Mouse (Mus musculus) mature B cell (primary cell): ENCODE data around the gene Tmed9.

Source experiments
- in situ Hi-C: fragments of 300-500 bp; cut with MboI; formaldehyde crosslinking; loops from 2 replicates; pipeline ENCODE4 v1.14.3; 2019

Tmed9 gene

GRCm38 (mm10) chr13:55573432-55573831, at the start of gene Tmed9:
Gene Tmed9 (plus strand): TSS chr13:55573732.
- in situ Hi-C loops: no loop called here

GRCm38 (mm10) chr13:55523951-55524600, 49.5 kb upstream of the Tmed9 start:
- in situ Hi-C loops: loop anchor here (5.0 kb wide), 1 partner anchor 117 kb away; no protein-coding TSS in a partner anchor

- in situ Hi-C loops: no loop called here
Measured at GRCm38 (mm10) chr13:55525733-55526553, 47.6 kb upstream of the Tmed9 start.

GRCm38 (mm10) chr13:55527212-55527611, 46.3 kb upstream of the Tmed9 start:
- in situ Hi-C loops: no loop called here

GRCm38 (mm10) chr13:55527834-55528772, 45.4 kb upstream of the Tmed9 start:
- in situ Hi-C loops: no loop called here

- in situ Hi-C loops: no loop called here
Measured at GRCm38 (mm10) chr13:55529198-55529915, 44.2 kb upstream of the Tmed9 start, which contains the start of gene Dok3. Gene Dok3 (minus strand): TSS chr13:55529296.

- in situ Hi-C loops: no loop called here
Measured at GRCm38 (mm10) chr13:55535191-55535590, 38.3 kb upstream of the Tmed9 start.

- in situ Hi-C loops: no loop called here
Measured at GRCm38 (mm10) chr13:55535796-55536193, 37.7 kb upstream of the Tmed9 start.

GRCm38 (mm10) chr13:55536194-55537175, 37.0 kb upstream of the Tmed9 start, which contains the start of gene Ddx41:
Gene Ddx41 (minus strand): TSS chr13:55536658.
- in situ Hi-C loops: no loop called here

GRCm38 (mm10) chr13:55540933-55541332, 32.6 kb upstream of the Tmed9 start:
- in situ Hi-C loops: no loop called here

- in situ Hi-C loops: no loop called here
Measured at GRCm38 (mm10) chr13:55542891-55543290, 30.6 kb upstream of the Tmed9 start.

- in situ Hi-C loops: no loop called here
Measured at GRCm38 (mm10) chr13:55543447-55543846, 30.1 kb upstream of the Tmed9 start.

GRCm38 (mm10) chr13:55544792-55545191, 28.7 kb upstream of the Tmed9 start:
- in situ Hi-C loops: no loop called here

GRCm38 (mm10) chr13:55547916-55548315, 25.6 kb upstream of the Tmed9 start:
- in situ Hi-C loops: no loop called here

GRCm38 (mm10) chr13:55548426-55548825, 25.1 kb upstream of the Tmed9 start:
- in situ Hi-C loops: no loop called here

- in situ Hi-C loops: no loop called here
Measured at GRCm38 (mm10) chr13:55549061-55549460, 24.5 kb upstream of the Tmed9 start.

- in situ Hi-C loops: no loop called here
Measured at GRCm38 (mm10) chr13:55555921-55556320, 17.6 kb upstream of the Tmed9 start.

- in situ Hi-C loops: no loop called here
Measured at GRCm38 (mm10) chr13:55557499-55557898, 16.0 kb upstream of the Tmed9 start.

GRCm38 (mm10) chr13:55563266-55563879, 10.2 kb upstream of the Tmed9 start:
- in situ Hi-C loops: no loop called here

- in situ Hi-C loops: no loop called here
Measured at GRCm38 (mm10) chr13:55567001-55567400, 6.5 kb upstream of the Tmed9 start.
